23 mouse cellular contexts compared by ENCODE assay signal in genomic region chr11:65649469-65649868, GRCm38 (mm10).
DNase-seq lines count a peak whose midpoint lies in the region; ATAC-seq lines count a peak whose summit lies in the region.
"Had no signal": no experiment of that assay in that cellular context is flagged by ENCODE, and none has a peak within 500 bp of the region (broad histone marks: within the 10 kb centered on the region; RNA-seq: fewer than 3 reads in every experiment).

No protein-coding gene starts in this region.

- H3K27ac ChIP-seq in heart, embryonic 10.5 days = peak overlapping the region; percentile 86
- 0 out of 2 replicates have a peak overlapping the region, but pooled peaks have one; percentile 14 for H3K27ac ChIP-seq in hindbrain, embryonic 14.5 days
- no peak overlapping the region for H3K27ac ChIP-seq in hindbrain, embryonic 13.5 days
- H3K27ac ChIP-seq in liver, embryonic 11.5 days (ENCODE audit: low read depth, low read length) = peak overlapping the region; percentile 92
- H3K27ac ChIP-seq in liver, embryonic 16.5 days (ENCODE audit: low read length) = peak overlapping the region; percentile 90
- H3K27ac ChIP-seq: forebrain, embryonic 15.5 days; hindbrain, embryonic 10.5 days; limb, embryonic 13.5 days; lung, embryonic 15.5 days; midbrain, embryonic 15.5 days; neural tube, embryonic 12.5 days had no signal

- 27% methylated on average over 4 of the region's 4 CpGs for WGBS in heart, embryonic 10.5 days
- WGBS in hindbrain, embryonic 14.5 days = 86% methylated on average over 4 of the region's 4 CpGs
- 89% methylated on average over 4 of the region's 4 CpGs for WGBS in hindbrain, embryonic 13.5 days
- WGBS in liver, embryonic 11.5 days = 49% methylated on average over 4 of the region's 4 CpGs
- WGBS in liver, embryonic 16.5 days (ENCODE audit: insufficient replicate concordance) = 42% methylated on average over 4 of the region's 4 CpGs

- H3K9me3 ChIP-seq in heart, embryonic 10.5 days = no peaks in the 10 kb centered on the region
- no peaks in the 10 kb centered on the region for H3K9me3 ChIP-seq in hindbrain, embryonic 14.5 days (ENCODE audit: control insufficient read depth, low read length)
- H3K9me3 ChIP-seq in hindbrain, embryonic 13.5 days = no peaks in the 10 kb centered on the region
- H3K9me3 ChIP-seq in liver, embryonic 11.5 days (ENCODE audit: control insufficient read depth, low read length) = no peaks in the 10 kb centered on the region
- no peaks in the 10 kb centered on the region for H3K9me3 ChIP-seq in liver, embryonic 16.5 days (replicated peaks; ENCODE audit: control insufficient read depth, low read length)
- H3K9me3 ChIP-seq: forebrain, embryonic 15.5 days; hindbrain, embryonic 10.5 days; limb, embryonic 13.5 days; lung, embryonic 15.5 days; midbrain, embryonic 15.5 days; neural tube, embryonic 12.5 days had no signal

- intact Hi-C loops in heart, postnatal 36 days (cut with DNase I) = no loop called here

- DNase-seq in heart, embryonic 10.5 days (ENCODE audit: low spot score) = no peak
- DNase-seq in heart, postnatal 36 days = no peak
- DNase-seq in hindbrain, embryonic 14.5 days (ENCODE audit: low spot score) = no peak
- no peak for DNase-seq in liver, embryonic 11.5 days (ENCODE audit: low spot score)
- DNase-seq in thymus, adult 18-20 months = no peak
- DNase-seq in gastrocnemius, postnatal 4 days (ENCODE audit: low spot score in 2 of 2) = no peak
- DNase-seq: adrenal gland, adult 8-10 months; cerebellum, adult 18-20 months; cerebellum, postnatal 14 days; gastrocnemius, postnatal 14 days; kidney, adult 18-20 months; kidney, postnatal 4 days; lung, postnatal 4 days; thymus, postnatal 25 days had no signal

- H3K4me2 ChIP-seq in hindbrain, embryonic 14.5 days (replicated peaks) = no peak overlapping the region
- no peak overlapping the region for H3K4me2 ChIP-seq in hindbrain, embryonic 13.5 days
- peak overlapping the region; percentile 58 for H3K4me2 ChIP-seq in liver, embryonic 11.5 days
- H3K4me2 ChIP-seq in liver, embryonic 16.5 days (ENCODE audit: low read depth, low read length) = peak overlapping the region; percentile 61
- H3K4me2 ChIP-seq: forebrain, embryonic 15.5 days; limb, embryonic 13.5 days; lung, embryonic 15.5 days; midbrain, embryonic 15.5 days; neural tube, embryonic 12.5 days had no signal

- peaks cover 76% of the 10 kb centered on the region for H3K4me1 ChIP-seq in heart, embryonic 10.5 days
- no peaks in the 10 kb centered on the region for H3K4me1 ChIP-seq in hindbrain, embryonic 14.5 days (replicated peaks; ENCODE audit: control insufficient read depth, insufficient read depth, low read length)
- no peaks in the 10 kb centered on the region for H3K4me1 ChIP-seq in hindbrain, embryonic 13.5 days (replicated peaks)
- peaks cover 30% of the 10 kb centered on the region for H3K4me1 ChIP-seq in liver, embryonic 11.5 days (replicated peaks; ENCODE audit: control insufficient read depth, insufficient read depth, low read length)
- H3K4me1 ChIP-seq in liver, embryonic 16.5 days (ENCODE audit: control insufficient read depth, low read depth, low read length) = peaks cover 39% of the 10 kb centered on the region
- H3K4me1 ChIP-seq: forebrain, embryonic 15.5 days; hindbrain, embryonic 10.5 days; limb, embryonic 13.5 days; midbrain, embryonic 15.5 days; neural tube, embryonic 12.5 days had no signal

- no peak overlapping the region for H3K9ac ChIP-seq in hindbrain, embryonic 14.5 days
- H3K9ac ChIP-seq in hindbrain, embryonic 13.5 days = no peak overlapping the region
- H3K9ac ChIP-seq in liver, embryonic 11.5 days (ENCODE audit: low read depth, low read length) = 0 out of 2 replicates have a peak overlapping the region, but pooled peaks have one; percentile 21
- H3K9ac ChIP-seq in liver, embryonic 16.5 days (ENCODE audit: low read depth, low read length) = peak overlapping the region; percentile 50; the same call in 1 of the 2 replicates
- H3K9ac ChIP-seq: forebrain, embryonic 15.5 days; limb, embryonic 13.5 days; lung, embryonic 15.5 days; midbrain, embryonic 15.5 days; neural tube, embryonic 12.5 days had no signal

- H3K4me3 ChIP-seq in heart, embryonic 10.5 days = peak overlapping the region; percentile 37
- no peak overlapping the region for H3K4me3 ChIP-seq in hindbrain, embryonic 14.5 days (replicated peaks; ENCODE audit: low read length)
- H3K4me3 ChIP-seq in hindbrain, embryonic 13.5 days = no peak overlapping the region
- H3K4me3 ChIP-seq in liver, embryonic 11.5 days (ENCODE audit: low read depth, low read length) = no peak overlapping the region
- peak overlapping the region; percentile 31 for H3K4me3 ChIP-seq in liver, embryonic 16.5 days (ENCODE audit: low read depth, low read length)
- H3K4me3 ChIP-seq: forebrain, embryonic 15.5 days; hindbrain, embryonic 10.5 days; limb, embryonic 13.5 days; lung, embryonic 15.5 days; midbrain, embryonic 15.5 days; neural tube, embryonic 12.5 days had no signal

- H3K27me3 ChIP-seq in heart, embryonic 10.5 days (ENCODE audit: insufficient read depth, poor library complexity, severe bottlenecking) = no peaks in the 10 kb centered on the region
- no peaks in the 10 kb centered on the region for H3K27me3 ChIP-seq in hindbrain, embryonic 14.5 days (ENCODE audit: control insufficient read depth, insufficient read depth, low read length)
- no peaks in the 10 kb centered on the region for H3K27me3 ChIP-seq in hindbrain, embryonic 13.5 days
- H3K27me3 ChIP-seq in liver, embryonic 11.5 days (replicated peaks; ENCODE audit: control insufficient read depth, insufficient read depth, low read length) = no peaks in the 10 kb centered on the region
- no peaks in the 10 kb centered on the region for H3K27me3 ChIP-seq in liver, embryonic 16.5 days (ENCODE audit: control insufficient read depth, insufficient read depth, low read depth, low read length)
- H3K27me3 ChIP-seq: forebrain, embryonic 15.5 days; limb, embryonic 13.5 days; lung, embryonic 15.5 days; midbrain, embryonic 15.5 days; neural tube, embryonic 12.5 days had no signal

- no peak for ATAC-seq in hindbrain, embryonic 14.5 days (ENCODE audit: low FRiP score)
- ATAC-seq in hindbrain, embryonic 13.5 days (ENCODE audit: low FRiP score) = no peak
- ATAC-seq in liver, embryonic 11.5 days (replicated peaks; ENCODE audit: low FRiP score) = peak; percentile 44
- ATAC-seq in liver, embryonic 16.5 days (ENCODE audit: low read depth) = peak; percentile 30; the same call in 1 of the 2 replicates
- ATAC-seq: activated CD4-positive, CD25-positive, alpha-beta regulatory T cell, adult 4 months; forebrain, embryonic 15.5 days; midbrain, embryonic 15.5 days had no signal

- no peaks in the 10 kb centered on the region for H3K36me3 ChIP-seq in heart, embryonic 10.5 days
- H3K36me3 ChIP-seq in hindbrain, embryonic 14.5 days (replicated peaks; ENCODE audit: control insufficient read depth, insufficient read depth) = no peaks in the 10 kb centered on the region
- H3K36me3 ChIP-seq in hindbrain, embryonic 13.5 days = no peaks in the 10 kb centered on the region
- no peaks in the 10 kb centered on the region for H3K36me3 ChIP-seq in liver, embryonic 11.5 days (ENCODE audit: control insufficient read depth, insufficient read depth, low read length)
- H3K36me3 ChIP-seq in liver, embryonic 16.5 days (ENCODE audit: control insufficient read depth, insufficient read depth) = no peaks in the 10 kb centered on the region
- H3K36me3 ChIP-seq: forebrain, embryonic 15.5 days; hindbrain, embryonic 10.5 days; limb, embryonic 13.5 days; lung, embryonic 15.5 days; midbrain, embryonic 15.5 days; neural tube, embryonic 12.5 days had no signal

Comparison
In these comparisons a context has a peak if more than half of its experiments do, and no peak if none do; other contexts are left out.
1. H3K4me3 ChIP-seq: peak in heart, embryonic 10.5 days (single experiment) and liver, embryonic 16.5 days (single experiment); none in hindbrain, embryonic 14.5 days (single experiment), hindbrain, embryonic 13.5 days (single experiment) and liver, embryonic 11.5 days (single experiment).
2. ATAC-seq: peak in liver, embryonic 11.5 days (single experiment) and liver, embryonic 16.5 days (single experiment); none in hindbrain, embryonic 14.5 days (single experiment) and hindbrain, embryonic 13.5 days (single experiment).
3. H3K4me2 ChIP-seq: peak in liver, embryonic 11.5 days (single experiment) and liver, embryonic 16.5 days (single experiment); none in hindbrain, embryonic 14.5 days (single experiment) and hindbrain, embryonic 13.5 days (single experiment).
4. H3K9ac ChIP-seq: peak in liver, embryonic 11.5 days (single experiment) and liver, embryonic 16.5 days (single experiment); none in hindbrain, embryonic 14.5 days (single experiment) and hindbrain, embryonic 13.5 days (single experiment).